Mouse (Mus musculus) embryo, embryonic 10 days (tissue): ENCODE measurements around the gene Gstt2.

ENCODE experiments used
- DNase-seq: peaks from one replicate; pipeline ENCODE4 v3.0.0-alpha.2; 2015; ENCODE audit warnings: low spot score

The Gstt2 gene

DNA sequence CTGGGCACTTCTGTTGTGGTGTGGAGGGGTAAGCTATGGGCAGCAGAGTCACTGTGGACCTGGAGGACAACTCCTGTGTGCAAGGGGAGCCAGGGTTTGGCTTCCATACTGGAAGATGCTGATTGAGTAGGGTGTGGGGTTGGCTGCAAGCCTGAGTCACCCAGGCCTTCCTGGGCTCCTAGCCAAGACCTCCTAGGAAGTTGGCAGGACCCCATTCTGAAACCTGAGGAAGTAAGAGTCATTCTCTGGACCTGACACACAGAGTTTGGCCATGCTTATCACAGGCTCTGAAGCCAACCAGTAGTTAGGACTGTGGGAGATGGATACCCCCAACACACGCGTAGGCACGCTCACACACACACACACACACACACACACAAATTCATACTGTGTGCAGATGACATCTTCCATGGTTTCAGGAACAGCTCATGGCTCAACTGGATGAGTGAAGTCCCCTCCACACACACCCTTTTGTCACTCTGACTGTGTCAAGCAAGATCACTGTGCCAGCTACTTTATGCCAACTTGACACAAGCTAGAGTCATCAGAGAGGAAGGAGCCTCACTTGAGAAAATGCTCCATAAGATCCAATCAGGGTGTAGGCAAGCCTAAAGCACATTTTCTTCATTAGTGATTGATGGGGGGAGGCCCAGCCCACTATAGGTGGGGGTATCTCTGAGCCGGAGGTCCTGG lies 9.4 kb downstream of the Gstt2 start:
- DNase-seq, result no peak

DNA sequence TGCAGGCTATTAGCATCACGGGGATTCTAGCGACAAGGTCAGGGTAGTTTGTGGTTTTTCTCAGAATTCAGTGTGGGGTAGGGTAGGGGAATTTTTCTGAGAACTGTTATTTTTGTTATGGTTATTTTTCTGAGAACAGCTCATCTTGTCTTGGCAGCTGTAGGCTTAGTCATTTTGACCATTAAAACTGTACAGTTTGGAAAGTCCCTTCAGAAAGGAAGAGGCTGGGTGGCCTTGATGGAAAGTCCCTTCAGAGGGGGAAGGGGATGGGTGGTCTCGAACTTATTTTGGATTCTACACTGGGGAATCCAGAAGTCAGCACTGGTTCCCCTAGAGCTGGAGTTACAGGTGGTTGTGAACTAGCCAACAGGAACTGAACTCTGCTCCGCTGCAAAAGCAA lies 12.7 kb downstream of the Gstt2 start:
- no peak for DNase-seq

DNA sequence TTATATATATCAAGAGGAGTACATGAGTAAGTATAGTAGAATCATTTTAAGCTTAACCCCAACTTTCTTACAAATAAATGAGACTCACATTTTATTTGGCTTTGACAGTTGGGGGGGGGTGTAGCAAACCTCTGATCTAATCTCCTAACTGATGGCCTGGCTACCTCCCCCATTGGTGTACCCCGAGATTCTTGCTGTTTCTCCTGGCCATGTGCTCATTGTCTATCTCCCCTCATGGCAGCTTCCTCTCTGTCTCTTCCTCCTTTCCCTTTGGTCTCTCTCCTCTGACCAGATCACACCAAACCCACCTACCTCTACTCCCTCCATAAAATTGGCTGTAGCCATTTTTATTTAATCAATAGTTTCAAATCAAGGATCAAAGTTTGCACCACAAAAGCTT lies 13.4 kb downstream of the Gstt2 start:
- no peak for DNase-seq

DNA sequence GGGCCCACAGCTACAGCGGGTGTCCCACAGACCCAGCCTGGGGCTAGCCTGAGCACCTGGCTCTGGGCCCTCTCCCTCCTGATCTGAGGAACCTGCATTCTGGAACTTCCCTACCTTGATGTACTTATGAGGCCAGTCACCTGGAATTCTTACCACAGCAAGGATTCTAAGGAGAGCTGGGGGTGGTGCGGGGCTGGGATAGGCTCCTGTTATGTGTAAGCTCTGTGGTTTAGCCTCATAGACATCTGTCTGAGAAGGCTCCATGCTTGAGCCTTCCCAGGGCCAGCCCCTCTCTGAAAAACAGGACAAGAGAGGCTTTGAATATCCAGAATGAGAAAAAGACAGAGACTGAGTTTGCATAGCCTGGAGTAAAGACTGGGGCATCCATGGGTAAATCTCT lies 14.8 kb downstream of the Gstt2 start, which contains the start of gene Gstt4:
Gene Gstt4, minus strand, starts transcription at position 101 of the 400 bp plus-strand sequence.
- no peak for DNase-seq

DNA sequence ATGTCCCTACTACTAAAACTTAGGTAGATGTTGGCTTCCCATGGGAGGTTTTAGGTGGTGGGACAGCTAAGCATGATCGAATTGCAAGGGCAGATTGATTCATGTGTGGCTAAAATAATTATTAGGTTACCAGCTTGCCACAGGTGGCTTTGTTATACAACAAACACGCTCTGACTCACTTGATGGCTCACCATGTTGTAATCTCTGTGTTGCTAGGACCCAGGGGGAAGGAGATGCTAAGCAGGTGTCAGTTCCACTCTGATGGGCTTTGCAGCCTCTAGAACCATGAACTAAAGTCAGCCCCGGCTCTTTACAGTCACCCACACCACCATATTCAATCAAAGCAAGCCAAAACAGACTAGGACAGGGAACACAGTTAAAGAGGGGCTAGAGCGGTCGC lies 17.3 kb downstream of the Gstt2 start:
- no peak for DNase-seq

DNA sequence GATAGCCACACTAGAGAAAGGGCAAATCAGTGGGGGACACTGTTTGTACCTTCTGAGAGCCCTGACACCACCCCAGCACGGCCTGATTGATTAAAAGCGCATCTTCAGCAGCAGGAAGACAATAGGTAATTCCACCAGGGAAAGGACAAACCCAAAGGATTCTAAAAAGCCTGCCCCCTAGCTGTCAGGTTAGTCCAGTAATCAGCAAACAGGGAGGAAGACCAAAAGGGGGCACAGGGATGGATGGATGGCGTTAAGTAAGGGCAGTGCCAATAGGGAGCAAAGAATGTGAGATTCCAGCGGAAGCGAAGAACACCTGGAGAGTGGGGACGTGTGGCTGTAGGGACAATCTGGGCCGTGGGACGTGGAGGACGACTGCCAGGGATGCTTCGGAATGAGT lies 18.6 kb downstream of the Gstt2 start:
- DNase-seq, result no peak

DNA sequence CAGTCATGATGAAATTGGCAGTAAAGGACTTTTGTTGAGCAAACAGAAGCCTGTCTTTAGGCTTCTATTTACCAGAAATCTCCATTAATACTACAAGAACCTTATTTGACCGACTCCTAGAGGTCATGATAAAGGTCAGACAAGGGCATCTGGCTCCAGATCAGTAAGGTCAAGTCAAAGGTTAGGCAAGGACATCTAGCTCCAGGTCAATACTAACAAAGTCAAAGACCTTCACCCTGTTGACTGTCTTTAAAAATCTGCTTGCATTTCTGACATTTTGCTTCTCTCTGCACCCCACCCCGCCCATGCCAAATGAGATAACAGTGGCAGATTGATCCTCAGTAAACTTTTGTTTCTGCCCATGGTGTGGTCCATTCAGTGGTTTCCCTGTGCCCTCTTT lies 33.0 kb downstream of the Gstt2 start:
- DNase-seq, result no peak

DNA sequence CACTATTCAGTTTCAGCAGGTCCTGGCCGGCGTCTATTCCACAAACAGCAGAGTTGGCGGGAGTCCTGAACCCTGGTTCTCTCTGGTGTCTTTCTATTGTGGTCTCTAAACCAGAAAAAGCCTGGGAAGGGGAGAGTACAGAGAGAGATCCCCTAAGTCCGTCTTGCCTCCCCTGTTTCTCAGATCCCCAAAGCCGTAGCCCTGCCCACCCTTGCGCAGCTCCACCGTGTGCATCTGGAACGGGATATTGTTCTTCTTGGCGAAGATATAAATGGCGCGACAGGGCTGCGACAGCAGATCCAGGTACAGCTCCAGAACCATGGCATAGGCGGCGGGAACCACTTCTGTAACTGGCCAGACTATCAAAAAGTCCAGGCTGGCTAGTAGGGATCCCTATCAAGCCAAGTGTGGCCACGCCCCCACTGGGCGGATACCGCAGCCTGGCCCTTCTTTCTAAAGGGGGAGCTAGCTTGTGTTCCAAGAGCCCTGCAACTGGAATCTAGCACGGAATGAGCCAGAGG lies 39.0 kb downstream of the Gstt2 start, which contains the start of gene Gstt1:
Gene Gstt1, minus strand, starts transcription at position 409 of the 521 bp plus-strand sequence.
- peak; percentile 57 for DNase-seq

DNA sequence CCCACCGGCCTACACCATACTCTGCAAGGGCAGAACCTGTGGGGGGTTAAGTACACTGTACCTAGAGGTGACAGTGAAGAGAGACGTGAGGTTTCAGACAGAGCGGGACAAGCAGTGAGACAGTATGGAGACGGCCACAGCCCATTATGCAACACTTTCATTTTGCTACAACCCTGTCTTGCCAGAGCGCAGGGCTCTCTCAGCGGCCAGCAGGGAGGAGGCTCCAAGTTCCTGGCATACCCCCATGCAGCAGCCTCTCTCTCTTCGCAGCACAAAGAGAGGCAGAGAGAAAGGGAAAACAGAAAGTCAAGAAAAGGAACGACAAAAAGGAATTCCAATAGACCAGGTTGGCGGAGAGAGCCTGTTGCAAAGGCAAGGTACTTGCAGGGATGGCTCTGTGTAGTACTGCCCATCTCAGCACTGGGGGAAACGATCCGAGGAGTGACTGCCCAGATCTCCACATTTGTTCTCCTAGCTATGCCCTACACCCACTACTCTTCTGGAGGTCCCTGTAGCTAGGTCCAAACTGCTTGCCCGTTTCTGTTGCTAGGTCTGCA lies 39.5 kb downstream of the Gstt2 start:
- peak; percentile 57 for DNase-seq

DNA sequence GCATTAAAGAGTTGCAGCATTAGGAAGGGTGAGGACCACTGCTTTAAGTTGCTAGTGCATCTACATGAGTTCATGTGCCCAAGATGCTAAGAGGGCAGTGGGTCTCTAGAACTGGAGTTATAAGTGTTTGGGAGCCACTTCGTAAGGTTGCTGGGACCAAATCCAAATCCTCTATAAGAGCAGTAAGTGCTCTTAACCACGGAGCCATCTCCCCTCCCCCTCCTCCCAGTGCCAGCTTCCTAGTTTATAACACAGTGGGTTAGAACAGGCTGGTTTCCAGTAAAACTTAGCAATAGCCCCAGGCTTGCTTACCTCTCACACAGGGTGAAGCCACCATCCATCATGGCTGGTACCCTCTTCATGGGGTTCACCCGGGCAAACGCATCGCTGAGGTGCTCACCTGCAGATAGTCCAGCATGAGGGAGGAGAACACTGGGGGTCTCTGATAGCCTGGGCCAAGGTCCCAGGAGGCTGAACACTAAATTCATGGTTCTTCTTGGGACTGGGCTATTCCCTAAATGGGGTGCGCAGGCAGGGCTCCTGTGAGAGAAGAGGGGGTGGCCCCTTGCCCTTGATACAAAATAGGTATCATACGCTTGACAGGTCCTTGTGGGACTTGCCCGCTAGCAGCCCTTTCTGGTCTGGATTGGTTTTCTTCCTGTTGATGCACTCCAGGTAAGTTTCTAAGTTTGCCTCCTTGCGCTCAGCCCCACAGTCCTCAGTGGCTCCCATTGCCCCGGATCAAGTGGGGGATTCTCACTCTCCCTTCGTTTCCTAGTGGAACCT lies 40.3 kb downstream of the Gstt2 start:
- DNase-seq, result no peak

DNA sequence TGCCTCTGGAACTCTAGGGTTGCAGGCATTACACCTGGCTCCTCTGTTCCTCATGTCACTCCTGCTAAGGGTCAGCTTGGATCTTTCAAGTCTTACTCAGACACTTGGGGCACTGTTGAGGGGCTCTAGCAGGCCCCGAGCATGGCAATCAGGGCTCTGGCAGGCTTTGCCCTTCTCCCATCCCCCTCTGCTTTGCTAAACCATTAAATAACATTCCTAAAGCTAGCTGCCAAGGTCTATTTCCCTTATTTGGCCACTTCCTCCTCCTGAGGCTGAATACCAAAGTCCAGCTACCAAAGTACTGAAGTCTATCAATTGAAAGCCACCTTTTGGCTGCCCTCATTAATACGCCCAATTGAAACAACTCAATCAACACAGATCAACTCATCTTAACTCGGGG lies 42.3 kb downstream of the Gstt2 start:
- peak; percentile 31 for DNase-seq

DNA sequence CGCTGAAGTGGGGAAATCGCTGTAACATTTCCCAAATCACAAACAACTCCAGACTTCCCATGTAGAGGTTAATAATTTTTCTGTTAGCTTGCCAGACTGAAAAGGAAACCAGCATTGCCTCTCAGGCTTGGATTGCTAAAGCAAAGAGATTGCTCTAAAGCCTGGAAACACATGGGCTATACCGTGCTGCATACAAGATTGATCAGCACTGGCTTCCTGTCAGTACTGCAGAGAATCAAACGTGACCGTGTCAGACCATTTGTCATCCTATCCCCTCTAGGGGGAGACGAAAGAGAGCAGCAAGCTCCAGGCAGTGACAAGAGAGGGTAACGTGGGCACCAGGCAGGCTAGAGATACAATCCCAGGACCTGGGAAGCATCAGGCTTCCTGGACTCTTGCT lies 46.5 kb downstream of the Gstt2 start:
- DNase-seq, result peak; percentile 53

DNA sequence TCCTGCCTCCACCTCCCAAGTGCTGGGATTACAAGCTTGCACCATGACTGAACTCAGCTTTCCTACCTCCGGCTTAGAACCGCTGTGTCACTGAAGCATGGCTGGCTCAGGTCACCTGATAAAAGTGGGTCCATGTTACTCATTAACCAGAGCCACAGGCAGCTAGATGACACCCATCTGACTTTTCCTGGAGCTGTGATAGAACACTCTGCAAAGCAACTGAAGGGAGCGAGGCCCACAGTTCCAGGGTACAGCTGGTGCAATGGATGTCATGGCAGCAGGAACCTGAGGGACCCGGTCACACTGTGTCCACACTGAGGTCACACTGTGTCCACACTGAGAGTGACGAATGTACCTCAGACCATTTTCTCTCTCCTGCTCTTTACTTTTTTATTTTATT lies 47.4 kb downstream of the Gstt2 start:
- no peak for DNase-seq

DNA sequence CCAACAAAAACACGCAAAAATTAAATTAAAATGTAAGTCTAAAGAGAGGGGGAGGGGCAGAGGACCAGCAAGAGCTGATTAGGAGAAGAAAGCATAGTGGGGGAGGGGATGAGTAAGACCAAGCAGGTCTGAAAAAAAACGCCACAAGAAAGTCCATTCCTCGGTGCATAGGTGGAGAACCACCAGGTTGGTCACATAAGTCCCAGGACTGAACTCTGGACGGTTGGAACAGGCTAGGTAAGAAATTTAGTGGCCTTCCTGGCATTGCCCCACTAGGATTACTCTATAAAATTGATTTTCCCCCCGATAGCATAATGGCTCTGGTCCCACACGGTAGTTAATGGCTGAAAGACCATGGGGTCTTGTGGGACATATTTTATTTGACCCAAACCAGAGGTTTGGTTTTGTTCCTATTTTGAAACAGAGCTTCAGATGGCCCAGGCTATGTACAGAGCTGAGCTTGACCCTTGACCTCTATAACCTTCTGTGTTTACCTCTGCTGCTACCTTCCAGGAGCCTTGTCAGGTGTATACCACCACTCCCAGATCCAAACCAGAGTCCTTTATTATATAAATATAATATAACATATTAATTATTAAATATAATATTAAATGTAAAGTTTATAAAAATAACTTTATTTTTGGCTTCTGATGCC lies 48.0 kb downstream of the Gstt2 start:
- no peak for DNase-seq

DNA sequence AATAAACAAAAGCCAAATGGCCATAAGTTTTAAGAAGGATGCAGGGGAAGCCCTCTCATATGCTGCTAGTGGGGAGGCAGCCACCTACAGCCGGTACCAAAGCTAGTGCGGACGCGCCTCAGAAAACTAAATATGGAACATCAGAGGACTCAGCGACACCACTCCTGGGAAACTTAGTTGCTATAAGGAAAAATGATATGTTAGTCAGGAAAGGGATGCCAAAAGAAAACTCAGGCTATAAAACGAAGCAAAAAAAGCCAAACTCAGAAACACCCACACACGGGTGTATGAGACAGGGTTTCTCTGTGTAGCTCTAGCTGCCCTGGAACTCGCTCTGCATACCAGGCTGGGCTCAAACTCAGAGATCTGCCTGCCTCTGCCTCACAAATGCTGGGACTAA lies 48.9 kb downstream of the Gstt2 start:
- DNase-seq, result no peak

DNA sequence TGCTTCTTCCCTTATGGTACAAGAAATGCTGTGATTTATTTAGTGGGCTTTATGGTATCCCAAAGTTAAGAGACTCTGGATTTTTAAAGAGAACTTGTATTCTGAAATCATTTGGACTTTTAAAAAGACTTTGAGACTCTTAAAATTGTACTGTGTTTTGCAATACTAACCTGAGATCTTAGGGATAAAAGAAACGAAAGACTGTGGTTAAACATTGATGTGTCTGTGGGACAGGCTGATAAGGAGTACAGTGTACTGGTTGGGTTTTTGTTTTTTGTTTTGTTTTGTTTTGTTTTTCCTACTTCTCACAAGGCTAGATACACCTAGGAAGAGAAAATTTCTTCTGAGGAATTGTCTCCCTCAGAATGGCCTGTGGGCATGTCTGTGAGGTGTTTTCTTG lies 51.8 kb downstream of the Gstt2 start:
- no peak for DNase-seq
